Mouse (Mus musculus) limb, embryonic 10.5 days (tissue): ENCODE data around the gene Rad51. TPM values are rescaled to one million over a fixed set of nuclear protein-coding genes. Genes with fewer than 3 reads are reported as not detected.

Experiments
- DNase-seq: peaks from one replicate; pipeline ENCODE4 v3.0.0-alpha.2; 2017; ENCODE audit warnings: low spot score
- H3K27ac ChIP-seq: fragments of 300-500 bp; sonication (generic); 2 replicates; pipeline ENCODE4 v1.5.1; 2016; ENCODE audit warnings: mild to moderate bottlenecking
- H3K27me3 ChIP-seq: fragments of 300-500 bp; sonication (generic); 2 replicates; pipeline ENCODE4 v1.6.1; 2016; ENCODE audit warnings: low read depth, mild to moderate bottlenecking; ENCODE audit not compliant: poor library complexity, severe bottlenecking
- H3K36me3 ChIP-seq: fragments of 300-500 bp; sonication (generic); 2 replicates; pipeline ENCODE4 v1.6.1; 2016; ENCODE audit warnings: mild to moderate bottlenecking, moderate library complexity
- H3K4me1 ChIP-seq: fragments of 300-500 bp; sonication (generic); 2 replicates; pipeline ENCODE4 v1.6.1; 2016
- H3K4me3 ChIP-seq: fragments of 300-500 bp; sonication (generic); 2 replicates; pipeline ENCODE4 v1.5.1; 2016; ENCODE audit warnings: mild to moderate bottlenecking, moderate library complexity
- H3K9me3 ChIP-seq: fragments of 300-500 bp; sonication (generic); replicated peaks from 2 replicates; pipeline ENCODE4 v1.6.1; 2016; ENCODE audit warnings: mild to moderate bottlenecking
- WGBS: fragments of 180-500 bp; shearing (Covaris S2); methylation state at CpG from one replicate; pipeline ENCODE4 v1.1.7; 2016; 5-methylcytosine and 5-hydroxymethylcytosine counted together
- polyA plus RNA-seq: library from polyadenylated mRNA; unstranded; fragments of >200 nt; fragmentation: Nextera tagmentation; extraction: Ambion mirVana; gene quantifications from 2 replicates; pipeline ENCODE4 v1.2.1, GENCODE M21; 2016

The Rad51 gene
- polyA plus RNA-seq, 1 experiment from 2014 or later: 95.9 TPM

DNA sequence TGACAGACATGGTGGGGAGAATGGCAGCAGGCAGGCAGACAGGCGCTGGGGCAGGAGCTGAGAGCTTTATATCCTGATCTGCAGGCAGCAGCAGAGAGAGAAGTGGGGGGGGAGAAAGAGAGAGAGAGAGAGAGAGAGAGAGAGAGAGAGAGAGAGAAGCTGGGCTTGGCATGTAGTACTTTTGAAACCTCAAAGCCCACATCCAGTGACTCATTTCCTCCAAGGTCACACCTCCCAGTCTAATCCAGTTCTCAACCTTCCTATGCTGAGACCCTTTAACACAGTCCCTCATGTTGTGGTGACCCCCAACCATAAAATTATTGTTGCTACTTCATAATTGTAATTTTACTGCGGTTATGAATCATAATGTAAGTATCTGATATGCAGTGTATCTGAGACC lies 57.7 kb downstream of the Rad51 start:
- H3K4me1 ChIP-seq: peaks cover 60% of the 10 kb centered on the region
- 74% methylated on average over 2 of the region's 2 CpGs for WGBS

DNA sequence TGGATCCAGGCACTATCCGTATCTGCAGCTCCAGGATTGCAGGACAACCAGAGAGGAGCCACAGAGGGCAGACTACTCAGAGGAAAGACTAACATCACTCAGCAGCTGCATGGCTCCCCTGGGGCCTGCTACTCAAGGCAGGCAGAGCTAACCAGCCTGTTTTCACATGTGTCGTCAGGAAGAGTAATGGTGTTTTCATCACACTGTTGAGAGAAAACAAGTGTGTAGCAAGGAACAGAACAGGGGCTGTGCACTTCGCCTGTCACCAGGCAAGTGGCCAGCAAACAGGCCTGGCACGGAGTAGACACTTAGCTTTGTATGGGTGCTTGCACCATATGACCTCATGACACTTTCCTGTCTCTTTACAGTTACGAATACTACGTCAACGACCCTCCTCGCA lies 59.0 kb downstream of the Rad51 start:
- no peak overlapping the region for H3K4me3 ChIP-seq
- no peak overlapping the region for H3K27ac ChIP-seq
- no peak for DNase-seq
- peaks cover 35% of the 10 kb centered on the region for H3K27me3 ChIP-seq
- H3K4me1 ChIP-seq: peaks cover 63% of the 10 kb centered on the region
- no peaks in the 10 kb centered on the region for H3K9me3 ChIP-seq
- WGBS: 62% methylated on average over 8 of the region's 8 CpGs
- H3K36me3 ChIP-seq: peaks cover 8% of the 10 kb centered on the region; the same call in 1 of the 2 replicates

More for the DNA sequence above, 57.7 kb downstream of the Rad51 start:
- Histone ChIP-seq H3K4me3 (no peak overlapping the region), H3K27me3 (peaks cover 48% of the 10 kb centered on the region), H3K36me3 (peaks cover 3% of the 10 kb centered on the region; the same call in 1 of the 2 replicates), H3K9me3 (no peaks in the 10 kb centered on the region), H3K27ac (no peak overlapping the region)
- no peak for DNase-seq

DNA sequence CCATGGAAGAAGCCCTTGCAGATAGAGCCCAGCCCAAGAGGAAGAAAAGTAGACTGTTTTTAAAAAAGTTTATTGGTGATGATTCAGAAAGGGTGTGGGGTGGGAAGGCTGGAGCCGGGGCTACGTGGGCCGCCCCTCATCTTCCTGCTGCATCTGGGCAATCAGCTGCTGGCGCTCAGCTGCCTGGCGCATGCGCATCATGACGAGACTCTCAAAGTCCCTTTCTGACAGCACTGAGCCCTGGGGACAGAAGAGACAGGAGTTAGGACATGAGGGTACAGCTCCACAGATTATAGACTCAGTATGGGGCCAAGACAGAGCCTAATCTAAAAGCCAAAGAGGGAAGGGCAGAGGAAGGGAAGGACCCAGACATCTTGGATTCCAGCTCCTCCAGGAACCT lies 59.9 kb downstream of the Rad51 start:
- no peaks in the 10 kb centered on the region for H3K9me3 ChIP-seq
- no peak for DNase-seq
- H3K4me1 ChIP-seq: peaks cover 54% of the 10 kb centered on the region
- no peak overlapping the region for H3K27ac ChIP-seq
- peaks cover 26% of the 10 kb centered on the region for H3K27me3 ChIP-seq
- 86% methylated on average over 7 of the region's 7 CpGs for WGBS
- H3K36me3 ChIP-seq: peaks cover 11% of the 10 kb centered on the region
- H3K4me3 ChIP-seq: no peak overlapping the region

DNA sequence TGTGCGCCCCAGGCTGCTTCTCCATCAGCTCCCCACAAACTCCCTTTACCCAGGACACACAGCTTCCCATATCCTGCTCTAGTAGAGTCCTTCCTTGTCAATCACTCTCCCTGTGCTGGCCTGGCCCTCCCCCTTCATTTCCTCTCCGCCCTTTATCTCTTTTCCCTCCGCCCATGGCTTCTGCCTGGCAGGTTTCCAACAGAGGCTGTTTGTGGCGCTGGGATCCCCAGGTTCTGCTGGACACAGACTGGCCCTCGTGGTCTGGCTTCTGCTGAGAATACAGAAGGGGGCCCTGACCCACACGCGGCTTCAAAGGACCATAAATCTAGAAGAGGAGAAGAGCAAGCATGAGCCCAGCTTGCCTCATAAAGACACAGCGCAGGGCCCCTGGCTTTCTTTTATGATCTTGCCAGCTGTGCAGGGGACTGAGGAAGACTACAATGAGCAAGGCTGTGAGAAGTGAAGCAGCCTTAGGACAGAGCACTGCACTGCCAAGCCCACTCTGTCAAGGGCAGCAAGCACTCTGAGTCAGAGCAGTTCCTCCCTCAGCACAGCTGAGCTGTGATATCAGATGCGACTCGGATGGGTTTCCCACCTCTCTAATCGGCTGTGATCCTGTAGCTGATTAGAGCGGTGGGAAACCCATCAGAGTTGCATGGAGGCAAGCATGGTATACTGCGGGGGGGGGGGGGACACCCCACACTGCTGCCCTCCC lies 60.4 kb downstream of the Rad51 start:
- Histone ChIP-seq H3K36me3 (peaks cover 16% of the 10 kb centered on the region), H3K9me3 (no peaks in the 10 kb centered on the region), H3K4me3 (peak overlapping the region; percentile 8; the same call in 1 of the 2 replicates), H3K27me3 (peaks cover 21% of the 10 kb centered on the region), H3K4me1 (peaks cover 48% of the 10 kb centered on the region), H3K27ac (peak overlapping the region; percentile 62)
- WGBS: 18% methylated on average over 13 of the region's 13 CpGs
- DNase-seq: no peak

DNA sequence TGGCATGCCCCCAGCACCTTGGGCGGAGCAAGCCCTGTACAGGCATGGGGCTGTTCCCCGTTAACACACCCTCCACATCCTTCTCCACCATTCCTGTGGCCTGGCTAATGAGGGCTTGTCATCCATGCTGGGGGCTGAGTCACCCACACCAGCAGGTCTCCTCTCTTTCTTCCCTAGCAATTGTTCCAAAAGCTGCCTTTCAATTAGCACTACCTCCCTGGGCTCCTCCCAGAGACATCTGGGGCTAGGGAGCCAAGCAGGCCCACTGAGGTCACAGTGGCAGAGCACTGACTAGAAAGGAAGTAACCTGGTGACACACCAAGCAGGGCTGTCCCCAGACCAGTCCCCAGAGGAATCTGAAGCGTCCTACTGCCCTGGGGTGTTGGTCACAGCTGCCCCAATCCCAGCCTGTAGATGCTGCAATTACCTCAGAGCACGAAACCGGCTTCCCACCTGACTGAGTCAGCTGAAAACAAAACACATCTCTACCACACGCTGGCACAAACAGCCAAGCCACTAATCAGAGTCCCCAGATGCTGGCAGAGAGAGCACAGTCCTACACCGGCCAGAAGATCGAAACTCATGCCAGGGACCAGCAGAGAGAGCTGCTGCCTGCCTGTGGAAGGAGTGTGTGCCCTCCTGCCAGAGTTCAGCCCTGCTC lies 61.5 kb downstream of the Rad51 start, which contains the start of gene Gm14137:
Gene Gm14137, plus strand, starts transcription at position 519 of the 661 bp plus-strand sequence.
- Histone ChIP-seq H3K4me3 (peak within 1 kb of the TSS; percentile 8; the same call in 1 of the 2 replicates), H3K9me3 (no peaks in the 10 kb centered on the region)
- no peak for DNase-seq

DNA sequence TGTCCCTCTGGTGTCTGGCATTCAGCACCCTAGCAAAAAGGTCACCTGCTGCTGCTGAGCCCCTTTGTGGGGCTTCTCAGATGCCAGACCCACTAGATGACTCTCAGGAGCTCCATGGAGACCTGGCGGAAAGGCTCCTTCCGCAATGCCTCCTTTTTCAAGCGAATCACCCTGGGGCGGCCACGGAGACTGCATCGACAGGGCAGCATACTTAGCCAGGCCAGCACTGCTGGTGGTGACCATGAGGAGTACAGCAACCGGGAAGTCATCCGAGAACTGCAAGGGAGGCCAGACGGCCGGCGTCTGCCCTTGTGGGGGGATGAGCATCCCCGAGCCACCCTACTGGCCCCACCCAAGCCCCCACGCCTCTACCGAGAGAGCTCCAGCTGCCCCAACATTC lies 62.3 kb downstream of the Rad51 start:
- Histone ChIP-seq H3K27ac (peak overlapping the region; percentile 9; the same call in 1 of the 2 replicates), H3K4me3 (no peak overlapping the region)
- 65% methylated on average over 14 of the region's 14 CpGs for WGBS

More for the DNA sequence above, 61.5 kb downstream of the Rad51 start, which contains the start of gene Gm14137:
- Histone ChIP-seq H3K27me3 (peaks cover 10% of the 10 kb centered on the region; the same call in 1 of the 2 replicates), H3K4me1 (peaks cover 46% of the 10 kb centered on the region), H3K27ac (peak within 1 kb of the TSS; percentile 9), H3K36me3 (peaks cover 24% of the 10 kb centered on the region)
- 48% methylated on average over 8 of the region's 8 CpGs for WGBS

DNA sequence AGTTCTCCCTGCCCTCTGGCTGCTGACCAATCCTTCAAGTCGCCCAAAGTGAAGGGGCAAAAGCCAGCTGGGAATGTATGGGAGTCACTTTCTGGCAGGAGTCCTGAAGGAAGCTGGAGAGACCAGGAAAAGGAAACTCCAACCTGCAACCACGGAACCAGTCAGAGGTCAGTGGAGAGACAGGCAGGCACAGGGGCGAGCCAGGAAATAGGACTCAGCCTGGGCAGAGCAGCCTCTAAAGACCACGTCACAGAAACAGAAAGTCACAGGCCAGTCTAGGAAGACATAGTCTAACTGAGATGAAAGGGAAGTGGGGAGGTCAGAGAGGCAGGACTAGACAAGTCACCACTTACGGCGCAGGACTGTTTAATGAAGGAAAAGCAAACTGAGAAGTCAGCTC lies 63.0 kb downstream of the Rad51 start:
- Histone ChIP-seq H3K36me3 (peaks cover 39% of the 10 kb centered on the region), H3K27me3 (no peaks in the 10 kb centered on the region), H3K27ac (0 out of 2 replicates have a peak overlapping the region, but pooled peaks have one; percentile 9), H3K4me3 (no peak overlapping the region), H3K9me3 (no peaks in the 10 kb centered on the region), H3K4me1 (peaks cover 43% of the 10 kb centered on the region)
- DNase-seq: no peak
- WGBS: 67% methylated on average over 6 of the region's 6 CpGs

More for the DNA sequence above, 62.3 kb downstream of the Rad51 start:
- DNase-seq: no peak
- Histone ChIP-seq H3K27me3 (peaks cover 3% of the 10 kb centered on the region; the same call in 1 of the 2 replicates), H3K36me3 (peaks cover 31% of the 10 kb centered on the region), H3K9me3 (no peaks in the 10 kb centered on the region), H3K4me1 (peaks cover 45% of the 10 kb centered on the region)

DNA sequence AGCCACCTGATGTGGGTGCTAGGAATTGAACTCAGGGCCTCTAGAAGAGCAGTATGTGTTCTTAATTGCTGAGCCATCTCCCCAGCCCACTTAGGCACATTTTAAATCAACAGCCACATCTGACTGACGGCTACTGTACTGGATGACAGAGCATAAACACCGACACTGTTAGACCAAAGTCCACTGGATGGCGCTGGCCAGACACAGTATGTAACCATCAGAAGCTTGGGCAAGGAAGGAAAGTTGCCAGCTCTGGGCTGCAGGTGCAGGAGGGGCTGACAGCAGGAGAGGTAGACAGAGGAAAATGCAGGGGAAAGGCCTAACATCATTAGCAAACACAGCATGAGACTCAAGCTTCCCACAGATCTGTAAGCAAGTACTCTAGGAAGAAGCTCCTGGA lies 64.2 kb downstream of the Rad51 start:
- 59% methylated on average over 3 of the region's 3 CpGs for WGBS
- H3K9me3 ChIP-seq: no peaks in the 10 kb centered on the region
- peaks cover 43% of the 10 kb centered on the region for H3K36me3 ChIP-seq

DNA sequence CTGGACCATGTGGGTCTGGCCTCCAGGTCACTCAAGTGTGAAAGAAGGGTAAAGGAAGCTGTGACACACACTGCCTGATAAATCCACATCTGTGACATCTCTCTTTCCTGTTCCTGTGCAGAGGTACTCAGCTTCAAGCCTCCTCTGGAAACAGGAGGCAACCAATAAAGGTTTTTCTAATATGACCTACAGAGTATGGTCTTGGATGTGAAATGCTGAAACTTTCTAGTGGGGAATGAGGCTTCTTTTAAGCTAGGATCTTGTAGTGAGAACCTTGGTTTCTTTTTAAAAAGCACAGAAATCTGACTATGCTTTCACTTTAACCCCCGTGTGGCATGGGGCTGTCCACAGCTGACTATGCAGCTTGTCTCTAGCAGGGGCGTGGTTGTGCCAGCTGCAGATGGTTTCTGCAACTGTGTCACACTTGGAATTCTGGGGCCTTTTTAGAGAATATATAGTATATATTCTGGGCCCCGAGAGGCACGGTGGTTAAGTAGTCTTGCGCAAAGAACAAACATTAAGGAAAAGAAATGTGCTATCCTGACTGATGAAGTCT lies 64.9 kb downstream of the Rad51 start:
- no peak for DNase-seq
- peaks cover 32% of the 10 kb centered on the region for H3K4me1 ChIP-seq
- no peak overlapping the region for H3K4me3 ChIP-seq
- H3K36me3 ChIP-seq: peaks cover 44% of the 10 kb centered on the region
- no peak overlapping the region for H3K27ac ChIP-seq
- WGBS: 89% methylated on average over 5 of the region's 5 CpGs
- H3K9me3 ChIP-seq: no peaks in the 10 kb centered on the region
- H3K27me3 ChIP-seq: no peaks in the 10 kb centered on the region

More for the DNA sequence above, 64.2 kb downstream of the Rad51 start:
- DNase-seq: no peak
- Histone ChIP-seq H3K27me3 (no peaks in the 10 kb centered on the region), H3K4me3 (no peak overlapping the region), H3K27ac (no peak overlapping the region), H3K4me1 (peaks cover 39% of the 10 kb centered on the region)

DNA sequence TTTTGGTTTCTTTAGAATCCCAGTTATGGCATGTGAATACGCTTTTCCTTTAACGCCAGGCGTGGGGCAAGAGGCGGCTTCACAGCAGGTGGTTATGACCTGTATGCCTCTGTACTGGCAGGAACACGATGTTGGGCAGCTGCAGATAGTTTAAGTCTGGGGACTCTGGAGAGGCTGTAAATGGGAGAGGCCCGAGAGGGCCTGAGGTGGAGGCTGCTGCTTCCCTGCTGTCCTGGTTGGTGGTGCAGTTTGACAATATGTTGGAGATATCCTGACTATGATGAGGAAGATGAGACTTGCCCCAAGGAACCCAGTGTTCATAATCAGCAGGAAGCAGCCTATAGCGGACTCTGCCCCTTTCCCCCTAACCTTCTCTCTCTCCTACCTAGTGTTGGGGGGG lies 70.3 kb downstream of the Rad51 start:
- Histone ChIP-seq H3K9me3 (no peaks in the 10 kb centered on the region), H3K36me3 (peaks cover 57% of the 10 kb centered on the region), H3K4me3 (no peak overlapping the region), H3K27ac (no peak overlapping the region), H3K27me3 (no peaks in the 10 kb centered on the region), H3K4me1 (peaks cover 3% of the 10 kb centered on the region; the same call in 1 of the 2 replicates)
- 81% methylated on average over 7 of the region's 7 CpGs for WGBS
- DNase-seq: no peak

DNA sequence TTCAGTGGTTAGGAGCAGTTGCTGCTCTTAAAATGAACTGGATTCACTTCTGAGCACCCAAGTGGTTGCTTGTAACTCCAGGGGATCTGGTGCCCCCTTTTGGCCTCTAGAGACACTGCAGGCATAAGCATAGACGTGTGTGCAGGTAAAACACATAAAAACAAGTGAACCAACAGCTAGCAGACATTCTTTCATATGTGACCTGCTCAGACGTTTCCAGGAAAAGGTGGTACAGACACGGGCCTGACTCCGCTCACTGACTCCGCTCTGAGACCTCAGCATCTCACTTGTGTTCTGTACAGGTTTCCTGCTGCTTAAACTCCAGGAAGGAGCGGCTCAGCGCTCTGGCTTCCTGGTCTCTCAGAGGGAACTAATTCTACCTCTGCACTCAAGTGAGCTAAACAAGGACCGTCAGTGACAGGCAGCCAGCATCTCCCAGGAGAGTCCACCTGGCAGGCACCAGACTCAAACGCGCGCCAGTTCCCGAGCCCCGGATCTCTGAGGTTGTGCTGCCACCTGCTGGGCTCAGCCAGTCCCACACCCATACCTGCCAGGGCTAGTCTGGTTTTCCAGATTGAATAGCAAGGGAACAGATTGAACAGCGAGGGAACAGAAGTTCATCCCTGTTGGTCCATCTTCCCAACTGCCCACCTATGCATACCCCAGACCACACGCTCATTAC lies 76.6 kb downstream of the Rad51 start:
- H3K4me1 ChIP-seq: peaks cover 6% of the 10 kb centered on the region
- peaks cover 12% of the 10 kb centered on the region for H3K36me3 ChIP-seq
- H3K27me3 ChIP-seq: no peaks in the 10 kb centered on the region
- H3K9me3 ChIP-seq: no peaks in the 10 kb centered on the region
- WGBS: 7% methylated on average over 15 of the region's 15 CpGs
- peak overlapping the region; percentile 44 for H3K4me3 ChIP-seq
- H3K27ac ChIP-seq: 0 out of 2 replicates have a peak overlapping the region, but pooled peaks have one; percentile 20
- peak; percentile 93 for DNase-seq

DNA sequence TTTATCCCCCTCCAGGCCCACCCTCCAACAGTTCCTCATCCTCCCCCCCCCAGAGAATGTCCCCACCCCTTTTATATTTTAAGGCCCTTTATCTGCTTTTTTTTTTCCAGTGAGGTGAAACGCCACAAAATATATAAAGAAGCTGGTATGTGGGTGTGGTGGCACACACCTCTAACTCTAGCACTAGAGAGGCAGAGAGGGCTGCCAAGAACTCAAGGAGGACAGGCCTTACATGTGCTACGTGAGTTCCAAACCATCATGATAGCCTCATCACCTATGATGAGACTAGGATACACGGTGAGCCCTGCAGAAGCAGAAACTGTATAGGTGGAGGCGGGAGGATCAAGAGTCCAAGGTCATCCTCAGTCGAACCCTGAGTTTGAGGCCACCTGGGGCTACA lies 78.4 kb downstream of the Rad51 start:
- Histone ChIP-seq H3K9me3 (no peaks in the 10 kb centered on the region), H3K27me3 (no peaks in the 10 kb centered on the region), H3K36me3 (0 out of 2 replicates have a peak, but pooled peaks cover 2% of the 10 kb centered on the region), H3K4me3 (no peak overlapping the region), H3K4me1 (peaks cover 18% of the 10 kb centered on the region), H3K27ac (no peak overlapping the region)
- no peak for DNase-seq
- 93% methylated on average over 5 of the region's 5 CpGs for WGBS
